Mouse (Mus musculus) WW6 (cell line): ENCODE measurements around the gene Olfr282.

Experiments
- DNase-seq: peaks from one replicate; pipeline ENCODE4 v3.0.0-alpha.2; 2013; ENCODE audit warnings: low read depth, low spot score

Olfr282 gene

DNA sequence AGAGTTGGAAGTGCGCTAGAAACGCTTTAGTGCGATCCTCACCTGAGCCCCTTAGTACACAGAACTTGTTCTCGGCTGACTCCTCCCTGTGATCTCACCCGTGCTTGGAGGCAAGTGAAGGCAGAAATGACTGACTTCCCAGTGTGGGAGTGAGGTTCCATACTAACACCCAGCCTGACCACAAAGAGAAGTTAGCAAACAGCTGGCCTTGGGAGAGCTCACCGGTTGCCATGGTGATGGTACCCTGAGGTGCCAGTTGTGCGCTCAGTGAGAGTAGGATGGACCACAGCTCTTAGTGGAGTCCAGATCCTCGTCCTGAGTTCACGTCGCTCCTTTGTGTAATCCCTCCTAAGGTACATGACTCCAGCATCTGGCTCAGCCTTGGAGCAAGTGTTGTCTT, 43.9 kb downstream of the Olfr282 start:
- no peak for DNase-seq

DNA sequence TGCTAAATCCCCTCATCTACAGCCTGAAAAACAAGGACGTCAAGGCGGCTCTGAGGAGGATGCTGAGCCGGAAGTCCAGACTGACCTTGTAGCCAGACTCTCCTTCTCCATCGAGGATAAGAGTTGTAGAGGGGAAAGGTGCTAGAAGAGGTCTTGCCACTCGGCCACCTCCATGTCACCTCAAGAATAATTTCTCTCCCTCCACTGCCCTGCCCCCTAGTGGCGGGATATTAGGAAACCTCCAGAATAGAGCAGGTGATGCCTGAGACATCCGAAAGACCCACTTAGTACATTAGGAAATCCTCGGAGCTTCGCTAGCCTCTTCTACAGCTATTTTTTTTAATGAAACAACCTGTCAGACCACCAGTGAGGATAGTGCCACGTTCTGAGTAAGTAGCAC, 44.4 kb downstream of the Olfr282 start:
- no peak for DNase-seq

DNA sequence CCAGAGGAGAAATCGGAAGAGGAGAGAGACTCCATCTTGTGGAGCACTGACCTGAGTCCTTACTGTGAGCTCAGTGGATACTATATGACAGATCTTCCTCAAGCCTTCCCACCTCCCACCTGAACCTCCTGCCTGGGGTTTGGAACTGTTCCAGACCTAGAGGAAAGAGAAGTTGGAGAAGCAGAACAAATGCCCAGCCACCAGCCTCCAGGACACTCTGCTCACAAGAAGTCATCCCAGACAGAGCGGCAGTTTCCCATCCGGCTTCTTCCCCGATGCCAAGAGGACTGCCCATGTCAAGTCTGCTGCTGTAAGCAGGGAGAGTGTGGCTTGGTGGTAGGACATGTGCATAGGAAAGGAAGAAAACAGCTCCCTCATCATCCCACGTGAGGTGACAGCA, 45.3 kb downstream of the Olfr282 start:
- no peak for DNase-seq

DNA sequence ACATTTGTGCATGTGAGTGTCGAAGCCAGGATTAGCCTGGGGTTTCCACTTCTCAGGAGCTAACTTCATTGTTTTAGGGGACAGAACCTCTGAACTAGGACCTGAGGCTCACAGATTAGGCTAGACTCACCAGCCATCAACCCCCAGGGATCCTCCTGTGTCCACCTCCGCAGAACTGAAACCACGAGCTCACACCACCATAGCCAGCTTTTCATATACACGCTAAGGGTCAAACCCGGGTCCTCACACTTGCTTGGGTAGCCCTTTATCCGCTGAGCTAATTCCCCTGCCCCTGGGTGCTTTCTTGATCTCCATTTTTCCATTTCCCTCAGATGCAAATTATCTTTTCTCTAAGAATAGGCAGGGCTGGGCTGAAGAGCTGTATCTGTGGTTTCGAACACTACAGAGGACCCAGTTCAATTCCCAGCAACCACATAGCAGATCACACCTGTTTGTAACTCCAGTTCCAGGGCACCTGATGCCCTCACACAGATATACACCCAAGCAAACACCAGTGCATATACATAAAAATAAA, 48.6 kb downstream of the Olfr282 start:
- no peak for DNase-seq

DNA sequence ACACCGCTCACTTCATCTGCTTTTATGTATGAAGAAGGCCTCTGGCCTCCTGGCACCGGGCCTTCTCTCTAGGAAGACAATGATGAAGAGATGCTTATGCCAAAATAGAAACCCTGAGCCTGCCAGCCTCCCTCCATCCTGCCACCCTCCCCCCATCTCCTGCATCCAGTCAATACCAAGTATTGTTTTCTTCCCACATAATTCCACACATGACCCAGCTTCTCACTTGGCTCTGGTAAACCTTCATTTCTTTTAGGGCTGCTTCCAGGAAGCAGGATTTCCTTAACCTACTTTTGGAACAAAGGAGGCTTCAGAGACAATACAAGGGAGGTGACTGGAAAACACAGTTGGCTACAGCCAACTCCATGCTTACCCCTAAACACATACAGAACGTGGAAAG, 51.7 kb downstream of the Olfr282 start, which contains the start of gene Lalba:
Gene Lalba (minus strand): TSS at position 21 of the 400 bp plus-strand sequence.
- DNase-seq = no peak

DNA sequence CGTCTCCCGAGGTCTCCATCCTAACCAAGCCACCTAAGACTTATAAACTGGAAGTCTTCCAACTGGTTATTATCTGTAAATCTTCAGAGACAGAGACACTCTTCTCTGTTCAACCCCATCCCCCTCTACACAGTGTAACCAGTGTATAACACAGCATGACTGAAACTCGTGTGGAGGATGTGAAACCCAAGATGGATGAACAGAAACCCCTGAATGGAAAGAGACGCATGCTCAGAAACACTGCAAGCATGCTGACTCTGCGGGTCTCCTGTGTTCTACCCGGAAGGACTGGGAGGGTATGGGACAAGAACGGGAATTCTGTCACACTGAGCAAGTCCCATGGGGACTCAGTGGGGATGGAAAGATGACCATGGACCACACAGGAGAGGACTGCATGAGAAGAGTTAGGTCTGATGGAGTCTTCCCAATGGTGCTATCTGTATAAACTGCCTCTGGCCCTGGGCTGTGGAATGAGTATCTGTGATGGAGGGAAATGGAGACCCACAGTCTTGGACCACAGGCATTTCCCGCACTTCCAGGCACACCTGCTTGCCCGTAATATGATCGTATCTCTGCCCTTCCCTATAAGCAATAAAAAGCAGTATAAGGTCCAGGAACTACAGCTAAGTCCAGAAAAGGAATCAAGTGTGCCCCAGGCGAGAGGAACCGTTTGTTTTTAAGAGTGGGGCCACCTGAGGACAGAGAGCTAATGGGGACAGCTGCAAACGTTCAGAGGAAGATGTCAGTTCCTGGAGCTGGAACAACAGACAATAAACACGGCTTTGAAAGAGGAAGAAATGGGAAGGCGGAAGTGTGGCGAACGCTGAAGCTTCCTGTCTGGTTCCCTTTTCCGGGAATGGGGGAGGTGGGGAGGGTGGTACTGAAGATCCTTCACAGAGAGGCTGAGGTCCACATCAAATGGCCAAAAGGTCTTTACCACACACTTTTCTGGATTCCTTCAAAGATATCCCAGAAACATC, 53.2 kb downstream of the Olfr282 start:
- no peak for DNase-seq

DNA sequence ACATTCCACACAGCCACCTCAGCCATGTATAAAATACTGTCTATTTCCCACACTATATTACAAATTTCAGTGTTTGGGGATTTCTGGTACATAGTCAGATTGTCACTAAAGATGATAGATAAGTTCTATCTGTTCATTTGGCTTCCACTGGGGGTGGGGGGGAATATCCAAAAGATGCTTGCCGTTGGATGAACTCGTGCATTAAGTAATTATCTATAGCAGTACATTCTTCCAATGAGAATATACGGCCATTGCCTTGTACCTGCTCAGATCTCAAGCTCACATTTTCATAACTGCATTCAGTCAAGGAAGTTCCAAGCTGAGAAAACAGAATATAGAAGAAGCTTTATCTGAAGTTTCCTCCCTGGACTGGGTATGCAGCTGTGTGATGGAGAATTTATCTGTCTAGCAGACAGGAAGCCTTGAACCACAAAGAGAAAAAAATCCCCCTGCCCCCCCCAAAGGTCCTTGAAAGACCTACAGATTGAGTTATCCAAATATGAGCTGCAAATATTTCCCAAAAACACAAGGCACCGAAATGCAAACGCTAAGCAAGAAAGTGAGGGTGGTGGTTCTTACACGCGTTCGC, 55.5 kb downstream of the Olfr282 start:
- DNase-seq = no peak
